26 mouse cellular contexts compared by ENCODE assay signal in the genomic region with DNA sequence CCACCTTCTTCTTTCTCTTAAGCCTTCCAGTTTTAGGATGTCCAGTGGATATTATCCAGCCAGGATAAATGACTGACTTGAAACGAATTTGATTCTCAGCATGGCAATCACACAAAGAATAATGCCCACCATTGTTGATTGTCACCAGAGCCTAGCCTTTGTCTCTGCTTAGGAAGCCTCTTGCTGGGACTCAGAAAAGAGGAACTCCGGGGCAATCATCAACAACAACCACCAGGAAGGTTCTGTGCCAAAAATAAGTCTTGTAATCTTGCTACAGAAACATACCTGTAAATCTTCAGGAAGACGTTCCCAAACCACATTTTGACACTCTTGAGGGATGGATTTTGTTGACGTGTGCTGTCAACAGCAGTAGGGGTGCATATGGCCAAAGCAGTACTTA.
DNase-seq lines count a peak whose midpoint lies in the region; ATAC-seq lines count a peak whose summit lies in the region.
"Had no signal": no experiment of that assay in that cellular context is flagged by ENCODE, and none has a peak within 500 bp of the region (broad histone marks: within the 10 kb centered on the region; RNA-seq: fewer than 3 reads in every experiment).

No protein-coding gene starts in this region.

- no peaks in the 10 kb centered on the region for H3K27me3 ChIP-seq in embryonic facial prominence, embryonic 10.5 days (replicated peaks; ENCODE audit: low read depth, poor library complexity, severe bottlenecking)
- H3K27me3 ChIP-seq: embryonic facial prominence, embryonic 12.5 days; embryonic facial prominence, embryonic 15.5 days; heart, embryonic 12.5 days; heart, embryonic 15.5 days had no signal

- ATAC-seq in common myeloid progenitor, adult 5-6 weeks (replicated peaks; ENCODE audit: low read depth, poor library complexity, severe bottlenecking): peak; percentile 87
- peak; percentile 64 for ATAC-seq in megakaryocyte, adult 5-6 weeks (ENCODE audit: poor library complexity, severe bottlenecking)
- ATAC-seq: forebrain, embryonic 14.5 days; hindbrain, postnatal 0 days; inflammation-experienced regulatory T-cells, adult 6 months; intestine, embryonic 16.5 days had no signal

- H3K27ac ChIP-seq in embryonic facial prominence, embryonic 10.5 days (replicated peaks): no peak overlapping the region
- H3K27ac ChIP-seq: embryonic facial prominence, embryonic 12.5 days; embryonic facial prominence, embryonic 15.5 days; gastrocnemius, adult 2 months; heart, embryonic 15.5 days; hindbrain, embryonic 14.5 days; hindbrain, postnatal 0 days had no signal

- DNase-seq in 416B (ENCODE audit: low read depth): peak; percentile 21
- DNase-seq in cerebellum, postnatal 25 days: no peak
- no peak for DNase-seq in spleen, postnatal 36 days (ENCODE audit: low spot score in 2 of 2)
- DNase-seq in embryonic facial prominence, embryonic 10.5 days (ENCODE audit: low spot score): no peak
- DNase-seq: adrenal gland, adult 2 months; adrenal gland, postnatal 14 days; cerebellum, adult 11 months; cerebellum, adult 2 months; cerebellum, adult 9-11 months; cerebellum, postnatal 36 days; gastrocnemius, adult 2 months; gastrocnemius, postnatal 14 days; heart, adult 18-20 months; heart, postnatal 10 days; heart, postnatal 36 days had no signal

- WGBS in embryonic facial prominence, embryonic 10.5 days: 68% methylated on average over 4 of the region's 4 CpGs

- H3K4me1 ChIP-seq in embryonic facial prominence, embryonic 10.5 days: peaks cover 4% of the 10 kb centered on the region; the same call in 1 of the 2 replicates
- H3K4me1 ChIP-seq: embryonic facial prominence, embryonic 12.5 days; embryonic facial prominence, embryonic 15.5 days; heart, embryonic 15.5 days had no signal

- no peak overlapping the region for H3K4me3 ChIP-seq in embryonic facial prominence, embryonic 10.5 days
- H3K4me3 ChIP-seq: embryonic facial prominence, embryonic 12.5 days; embryonic facial prominence, embryonic 15.5 days; gastrocnemius, adult 2 months; heart, embryonic 12.5 days; heart, embryonic 15.5 days had no signal

- H3K36me3 ChIP-seq in embryonic facial prominence, embryonic 10.5 days (replicated peaks): no peaks in the 10 kb centered on the region
- H3K36me3 ChIP-seq: embryonic facial prominence, embryonic 12.5 days; embryonic facial prominence, embryonic 15.5 days; heart, embryonic 12.5 days; heart, embryonic 15.5 days had no signal

- H3K9me3 ChIP-seq in embryonic facial prominence, embryonic 10.5 days: no peaks in the 10 kb centered on the region
- H3K9me3 ChIP-seq: embryonic facial prominence, embryonic 12.5 days; embryonic facial prominence, embryonic 15.5 days; heart, embryonic 12.5 days; heart, embryonic 15.5 days had no signal
